ENCODE assay signal across 11 mouse cellular contexts in the genomic region with DNA sequence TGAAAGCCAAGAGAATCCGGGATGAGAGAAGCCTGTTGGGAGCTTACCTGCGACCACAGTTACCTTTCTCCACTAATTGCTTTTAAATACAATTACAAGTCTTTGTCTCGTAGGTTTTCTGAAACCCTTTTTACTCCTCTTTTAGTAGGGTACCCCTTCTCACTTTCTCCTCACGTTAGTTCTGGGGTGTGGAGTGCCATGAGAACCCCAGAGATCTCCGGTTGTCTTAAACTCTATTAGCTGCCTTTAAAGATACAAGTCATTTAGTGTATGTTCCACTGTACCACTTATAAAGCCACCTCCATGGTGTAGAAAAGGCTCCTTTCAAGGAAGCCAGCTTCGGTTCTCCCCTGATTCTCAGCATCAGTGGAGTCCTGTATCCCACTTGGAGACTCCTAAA. TPM values are rescaled to one million over a fixed set of nuclear protein-coding genes. Genes with fewer than 3 reads are reported as not detected.
DNase-seq lines count a peak whose midpoint lies in the region; ATAC-seq and TF ChIP-seq lines count a peak whose summit lies in the region.
"Had no signal": no experiment of that assay in that cellular context is flagged by ENCODE, and none has a peak within 500 bp of the region (broad histone marks: within the 10 kb centered on the region; RNA-seq: fewer than 3 reads in every experiment).

No protein-coding gene starts in this region.

- H3K4me2 ChIP-seq in hindbrain, embryonic 14.5 days (replicated peaks): peak overlapping the region; percentile 78
- H3K4me2 ChIP-seq in midbrain, embryonic 16.5 days (ENCODE audit: low read length): peak overlapping the region; percentile 40

- peak overlapping the region; percentile 93 for H3K27ac ChIP-seq in layer of hippocampus, adult 2 months
- H3K27ac ChIP-seq in forebrain, embryonic 10.5 days: no peak overlapping the region
- H3K27ac ChIP-seq in hindbrain, embryonic 14.5 days: 0 out of 2 replicates have a peak overlapping the region, but pooled peaks have one; percentile 11
- H3K27ac ChIP-seq in midbrain, embryonic 16.5 days (ENCODE audit: low read length): no peak overlapping the region; the same call in 1 of the 2 replicates

- H3K9me3 ChIP-seq in forebrain, embryonic 10.5 days: no peaks in the 10 kb centered on the region
- no peaks in the 10 kb centered on the region for H3K9me3 ChIP-seq in hindbrain, embryonic 14.5 days (ENCODE audit: control insufficient read depth, low read length)
- H3K9me3 ChIP-seq in midbrain, embryonic 16.5 days (replicated peaks; ENCODE audit: control insufficient read depth, low read length, poor library complexity, severe bottlenecking): no peaks in the 10 kb centered on the region

- ATAC-seq in hindbrain, embryonic 14.5 days (ENCODE audit: low FRiP score): no peak
- ATAC-seq in midbrain, embryonic 16.5 days: no peak

- peaks cover 49% of the 10 kb centered on the region for H3K36me3 ChIP-seq in forebrain, embryonic 10.5 days (replicated peaks)
- no peaks in the 10 kb centered on the region for H3K36me3 ChIP-seq in hindbrain, embryonic 14.5 days (replicated peaks; ENCODE audit: control insufficient read depth, insufficient read depth)
- H3K36me3 ChIP-seq in midbrain, embryonic 16.5 days (ENCODE audit: control insufficient read depth, insufficient read depth, low read length): no peaks in the 10 kb centered on the region

- peaks cover 73% of the 10 kb centered on the region for H3K4me1 ChIP-seq in forebrain, embryonic 10.5 days
- peaks cover 25% of the 10 kb centered on the region for H3K4me1 ChIP-seq in hindbrain, embryonic 14.5 days (replicated peaks; ENCODE audit: control insufficient read depth, insufficient read depth, low read length)
- H3K4me1 ChIP-seq in midbrain, embryonic 16.5 days (ENCODE audit: control insufficient read depth, insufficient read depth, low read length): peaks cover 10% of the 10 kb centered on the region; the same call in 1 of the 2 replicates

- peak overlapping the region; percentile 25; the same call in 1 of the 2 replicates for H3K9ac ChIP-seq in hindbrain, embryonic 14.5 days
- no peak overlapping the region for H3K9ac ChIP-seq in midbrain, embryonic 16.5 days (ENCODE audit: low read depth, low read length)

- no peak for TF ChIP-seq CTCF in layer of hippocampus, adult 2 months (conservative IDR thresholded peaks at IDR 0.05)

- no peak for DNase-seq in layer of hippocampus, adult 2 months (ENCODE audit: low spot score in 2 of 2)
- DNase-seq in layer of hippocampus, adult 8-10 months (ENCODE audit: low spot score in 2 of 2): no peak
- no peak for DNase-seq in forebrain, embryonic 10.5 days (ENCODE audit: extremely low spot score, low spot score)
- no peak for DNase-seq in hindbrain, embryonic 14.5 days (ENCODE audit: low spot score)
- DNase-seq in cerebellum, postnatal 14 days: no peak
- DNase-seq in cerebellum, adult 11 months: no peak
- DNase-seq in cerebellum, postnatal 4 days (ENCODE audit: low spot score in 2 of 2): no peak
- DNase-seq: cerebellum, postnatal 10 days; layer of hippocampus, postnatal 36 days had no signal

- H3K27me3 ChIP-seq in forebrain, embryonic 10.5 days (ENCODE audit: poor library complexity, severe bottlenecking): 0 out of 2 replicates have a peak, but pooled peaks cover 2% of the 10 kb centered on the region
- H3K27me3 ChIP-seq in hindbrain, embryonic 14.5 days (ENCODE audit: control insufficient read depth, insufficient read depth, low read length): no peaks in the 10 kb centered on the region
- no peaks in the 10 kb centered on the region for H3K27me3 ChIP-seq in midbrain, embryonic 16.5 days (ENCODE audit: control insufficient read depth, insufficient read depth, low read depth, low read length)

- 79% methylated on average over 6 of the region's 6 CpGs for whole genome bisulfite sequencing in forebrain, embryonic 10.5 days
- WGBS in hindbrain, embryonic 14.5 days: 75% methylated on average over 6 of the region's 6 CpGs
- WGBS in midbrain, embryonic 16.5 days: 76% methylated on average over 6 of the region's 6 CpGs

- peak overlapping the region; percentile 90 for H3K4me3 ChIP-seq in layer of hippocampus, adult 2 months
- peak overlapping the region; percentile 87 for H3K4me3 ChIP-seq in forebrain, embryonic 10.5 days
- peak overlapping the region; percentile 73 for H3K4me3 ChIP-seq in hindbrain, embryonic 14.5 days (replicated peaks; ENCODE audit: low read length)
- peak overlapping the region; percentile 27 for H3K4me3 ChIP-seq in midbrain, embryonic 16.5 days (ENCODE audit: low read depth, low read length)
- H3K4me3 ChIP-seq: myocyte had no signal

RNA-seq across cellular contexts. Expression of gene Plpp3, which starts 3.3 kb away (rescaled TPM):
- 100 to 1,000 TPM; 197 to 198 TPM for total RNA-seq in layer of hippocampus, adult 2 months (2021)
- 100 to 1,000 TPM; 212 to 254 (median 222) TPM for total RNA-seq in layer of hippocampus, adult 8-10 months (2022)
- 57.2 and 59.4 TPM in 2 replicates for polyA plus RNA-seq in forebrain, embryonic 10.5 days (2016; fragmentation: Nextera tagmentation; extraction: Ambion mirVana)
- polyA plus RNA-seq in hindbrain, embryonic 14.5 days (2014; fragmentation: Nextera tagmentation; extraction: Ambion mirVana): 68.6 and 69.9 TPM in 2 replicates
- 71.7 and 102 TPM in 2 replicates for polyA plus RNA-seq in midbrain, embryonic 16.5 days (2015; fragmentation: Nextera tagmentation; extraction: Ambion mirVana)

RNA-seq across cellular contexts. Expression of gene Prkaa2, which starts 50.8 kb away (rescaled TPM):
- 10 to 100 TPM; 16.6 to 18.0 TPM for total RNA-seq in layer of hippocampus, adult 2 months (2021)
- 10 to 100 TPM; 19.1 to 21.2 (median 20.1) TPM for total RNA-seq in layer of hippocampus, adult 8-10 months (2022)
- 1.2 and 1.7 TPM in 2 replicates for polyA plus RNA-seq in forebrain, embryonic 10.5 days (2016; fragmentation: Nextera tagmentation; extraction: Ambion mirVana)
- 18.4 and 20.2 TPM in 2 replicates for polyA plus RNA-seq in hindbrain, embryonic 14.5 days (2014; fragmentation: Nextera tagmentation; extraction: Ambion mirVana)
- polyA plus RNA-seq in midbrain, embryonic 16.5 days (2015; fragmentation: Nextera tagmentation; extraction: Ambion mirVana): 17.7 and 18.6 TPM in 2 replicates

Comparison
In these comparisons a context has a peak if more than half of its experiments do, and no peak if none do; other contexts are left out.
1. H3K27ac ChIP-seq: peak in layer of hippocampus, adult 2 months (single experiment) and hindbrain, embryonic 14.5 days (single experiment); none in forebrain, embryonic 10.5 days (single experiment) and midbrain, embryonic 16.5 days (single experiment).
2. H3K4me3 ChIP-seq: peak in every context shown above with its lines; median percentile 90 in layer of hippocampus, adult 2 months; 87 in forebrain, embryonic 10.5 days; 73 in hindbrain, embryonic 14.5 days; 27 in midbrain, embryonic 16.5 days.